Mouse (Mus musculus): Measurements from ENCODE around the gene Adsl. TPM values are rescaled to one million over a fixed set of nuclear protein-coding genes. Genes with fewer than 3 reads are reported as not detected.
"Not testable (repeated sequence)": the region's sequence is repeated elsewhere in the genome, so short reads cannot be mapped to it uniquely, and the experiment has no call there.

Adsl gene
- polyA plus RNA-seq, 1 experiment from 2014 or later: 101 TPM

GRCm38 (mm10) chr15:80921781-80922180 lies 26.5 kb upstream of the Adsl start:
- H3K36me3 ChIP-seq: peaks cover 86% of the 10 kb centered on the region
- 80% methylated on average over 4 of the region's 4 CpGs for WGBS

DNA sequence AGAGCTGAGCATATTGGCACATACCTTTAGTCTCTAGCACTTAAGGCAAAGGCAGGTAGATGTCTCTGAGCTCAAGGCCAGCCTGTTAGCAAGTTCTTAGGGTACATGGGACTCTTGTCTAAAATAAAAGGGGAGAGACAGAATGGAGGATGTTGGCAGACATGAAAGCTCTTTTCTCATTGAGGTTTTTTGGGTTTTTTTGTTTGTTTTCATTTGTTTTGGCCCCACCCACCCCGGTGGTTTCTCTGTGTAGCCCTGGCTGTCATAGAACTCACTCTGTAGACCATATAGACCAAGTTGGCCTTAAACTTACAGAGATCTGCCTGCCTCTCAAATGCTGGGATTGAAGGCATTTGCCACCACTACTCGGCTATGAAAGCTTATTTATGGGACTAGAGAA lies 24.1 kb upstream of the Adsl start:
- H3K4me3 ChIP-seq (replicated peaks): no peak overlapping the region
- 98% methylated on average over 2 of the region's 2 CpGs for WGBS
- H3K4me1 ChIP-seq (replicated peaks): no peaks in the 10 kb centered on the region
- H3K9ac ChIP-seq (replicated peaks): no peak overlapping the region
- peaks cover 85% of the 10 kb centered on the region for H3K36me3 ChIP-seq
- no peaks in the 10 kb centered on the region for H3K9me3 ChIP-seq
- no peak for ATAC-seq
- H3K27me3 ChIP-seq: no peaks in the 10 kb centered on the region
- no peak overlapping the region for H3K27ac ChIP-seq
- H3K4me2 ChIP-seq (replicated peaks): no peak overlapping the region

More at GRCm38 (mm10) chr15:80921781-80922180, 26.5 kb upstream of the Adsl start:
- Histone ChIP-seq H3K4me3 (replicated peaks) (no peak overlapping the region), H3K27me3 (no peaks in the 10 kb centered on the region), H3K9me3 (no peaks in the 10 kb centered on the region), H3K4me2 (replicated peaks) (no peak overlapping the region), H3K4me1 (replicated peaks) (no peaks in the 10 kb centered on the region), H3K27ac (no peak overlapping the region), H3K9ac (replicated peaks) (no peak overlapping the region)
- ATAC-seq: no peak

GRCm38 (mm10) chr15:80928811-80929355 lies 19.4 kb upstream of the Adsl start:
- Histone ChIP-seq H3K4me1 (replicated peaks) (no peaks in the 10 kb centered on the region), H3K27me3 (no peaks in the 10 kb centered on the region), H3K9me3 (no peaks in the 10 kb centered on the region), H3K4me2 (replicated peaks) (no peak overlapping the region), H3K9ac (replicated peaks) (no peak overlapping the region), H3K36me3 (peaks cover 78% of the 10 kb centered on the region), H3K4me3 (replicated peaks) (no peak overlapping the region), H3K27ac (no peak overlapping the region)
- ATAC-seq: no peak
- WGBS: 84% methylated on average over 20 of the region's 20 CpGs

- no peak overlapping the region for H3K4me2 ChIP-seq (replicated peaks)
- H3K27ac ChIP-seq: no peak overlapping the region
- H3K27me3 ChIP-seq: no peaks in the 10 kb centered on the region
- H3K9ac ChIP-seq (replicated peaks): no peak overlapping the region
- H3K36me3 ChIP-seq: peaks cover 71% of the 10 kb centered on the region
- ATAC-seq: no peak
- H3K4me1 ChIP-seq (replicated peaks): no peaks in the 10 kb centered on the region
- 34% methylated on average over 14 of the region's 16 CpGs for WGBS
- no peak overlapping the region for H3K4me3 ChIP-seq (replicated peaks)
- H3K9me3 ChIP-seq: no peaks in the 10 kb centered on the region
Observed at GRCm38 (mm10) chr15:80930048-80930571, 18.2 kb upstream of the Adsl start.

GRCm38 (mm10) chr15:80930676-80931320 lies 17.5 kb upstream of the Adsl start:
- not testable (repeated sequence) for H3K9me3 ChIP-seq; H3K27ac ChIP-seq; H3K27me3 ChIP-seq; H3K4me2 ChIP-seq (replicated peaks); H3K9ac ChIP-seq (replicated peaks); H3K4me1 ChIP-seq (replicated peaks); H3K4me3 ChIP-seq (replicated peaks); ATAC-seq
- WGBS: 90% methylated on average over 23 of the region's 23 CpGs
- peaks cover 70% of the 10 kb centered on the region for H3K36me3 ChIP-seq

- no peak for ATAC-seq
- Histone ChIP-seq H3K4me1 (replicated peaks) (no peaks in the 10 kb centered on the region), H3K27me3 (no peaks in the 10 kb centered on the region), H3K9ac (replicated peaks) (no peak overlapping the region), H3K36me3 (peaks cover 70% of the 10 kb centered on the region), H3K9me3 (no peaks in the 10 kb centered on the region), H3K4me3 (replicated peaks) (no peak overlapping the region), H3K4me2 (replicated peaks) (no peak overlapping the region), H3K27ac (no peak overlapping the region)
- WGBS: 92% methylated on average over 9 of the region's 9 CpGs
Observed at GRCm38 (mm10) chr15:80931345-80931960, 16.8 kb upstream of the Adsl start.

GRCm38 (mm10) chr15:80934841-80935240 lies 13.4 kb upstream of the Adsl start:
- Histone ChIP-seq H3K27ac (no peak overlapping the region), H3K9ac (replicated peaks) (no peak overlapping the region), H3K4me3 (replicated peaks) (no peak overlapping the region), H3K9me3 (no peaks in the 10 kb centered on the region), H3K27me3 (no peaks in the 10 kb centered on the region), H3K4me2 (replicated peaks) (no peak overlapping the region), H3K36me3 (peaks cover 51% of the 10 kb centered on the region), H3K4me1 (replicated peaks) (no peaks in the 10 kb centered on the region)
- no peak for ATAC-seq
- WGBS: 96% methylated on average over 5 of the region's 5 CpGs

DNA sequence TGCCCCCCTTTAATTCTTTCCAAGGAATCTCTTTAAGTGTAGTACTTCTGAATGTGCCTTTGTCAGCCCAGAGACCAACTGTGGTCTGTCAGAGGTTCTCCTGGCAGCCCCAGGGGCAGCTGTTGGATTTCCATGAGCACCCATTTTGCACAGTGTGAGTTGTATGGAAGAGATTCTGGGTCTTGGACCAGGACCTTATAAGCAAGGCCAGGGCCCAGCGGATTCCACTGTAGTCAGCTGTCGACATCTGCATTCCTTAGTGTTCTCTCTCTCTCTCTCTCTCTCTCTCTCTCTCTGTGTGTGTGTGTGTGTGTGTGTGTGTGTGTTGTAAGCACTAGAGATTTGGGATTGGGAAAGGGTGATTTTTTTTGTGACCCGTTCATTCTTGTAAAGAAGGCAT lies 11.6 kb upstream of the Adsl start:
- ATAC-seq: no peak
- Histone ChIP-seq H3K9me3 (no peaks in the 10 kb centered on the region), H3K36me3 (peaks cover 39% of the 10 kb centered on the region), H3K27ac (no peak overlapping the region), H3K27me3 (no peaks in the 10 kb centered on the region), H3K4me3 (replicated peaks) (no peak overlapping the region), H3K4me1 (replicated peaks) (no peaks in the 10 kb centered on the region), H3K4me2 (replicated peaks) (no peak overlapping the region), H3K9ac (replicated peaks) (no peak overlapping the region)
- WGBS: 65% methylated on average over 3 of the region's 3 CpGs

DNA sequence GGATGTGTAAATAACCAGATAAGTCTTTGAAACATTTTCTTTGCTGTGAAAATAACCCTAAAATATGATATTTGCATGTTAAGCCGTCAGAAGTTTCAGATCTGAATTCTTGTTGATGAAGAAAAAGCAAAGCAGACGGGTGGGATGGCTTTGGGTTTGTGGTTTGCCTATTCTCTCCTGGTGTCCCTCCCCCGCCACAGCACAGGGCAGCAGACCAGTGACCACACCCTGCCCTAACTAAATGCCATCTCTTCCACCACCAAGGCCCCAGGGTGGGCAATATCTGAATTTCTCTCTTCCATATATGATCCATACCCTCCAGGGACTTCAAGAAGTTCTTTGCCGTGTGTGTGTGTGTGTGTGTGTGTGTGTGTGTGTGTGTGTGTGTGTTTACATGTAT lies 9.7 kb upstream of the Adsl start:
- no peak overlapping the region for H3K27ac ChIP-seq
- H3K9me3 ChIP-seq: no peaks in the 10 kb centered on the region
- 88% methylated on average over 3 of the region's 4 CpGs for WGBS
- no peak overlapping the region for H3K4me3 ChIP-seq (replicated peaks)
- H3K4me2 ChIP-seq (replicated peaks): no peak overlapping the region
- no peaks in the 10 kb centered on the region for H3K4me1 ChIP-seq (replicated peaks)
- H3K36me3 ChIP-seq: peaks cover 25% of the 10 kb centered on the region
- no peak overlapping the region for H3K9ac ChIP-seq (replicated peaks)
- no peaks in the 10 kb centered on the region for H3K27me3 ChIP-seq
- no peak for ATAC-seq

GRCm38 (mm10) chr15:80939401-80939800 lies 8.9 kb upstream of the Adsl start:
- H3K27ac ChIP-seq: no peak overlapping the region
- ATAC-seq: no peak
- no peak overlapping the region for H3K9ac ChIP-seq (replicated peaks)
- 62% methylated on average over 5 of the region's 5 CpGs for WGBS
- no peak overlapping the region for H3K4me3 ChIP-seq (replicated peaks)
- H3K4me1 ChIP-seq (replicated peaks): no peaks in the 10 kb centered on the region
- no peaks in the 10 kb centered on the region for H3K9me3 ChIP-seq
- H3K27me3 ChIP-seq: no peaks in the 10 kb centered on the region
- H3K4me2 ChIP-seq (replicated peaks): no peak overlapping the region
- peaks cover 19% of the 10 kb centered on the region; the same call in 1 of the 2 replicates for H3K36me3 ChIP-seq

DNA sequence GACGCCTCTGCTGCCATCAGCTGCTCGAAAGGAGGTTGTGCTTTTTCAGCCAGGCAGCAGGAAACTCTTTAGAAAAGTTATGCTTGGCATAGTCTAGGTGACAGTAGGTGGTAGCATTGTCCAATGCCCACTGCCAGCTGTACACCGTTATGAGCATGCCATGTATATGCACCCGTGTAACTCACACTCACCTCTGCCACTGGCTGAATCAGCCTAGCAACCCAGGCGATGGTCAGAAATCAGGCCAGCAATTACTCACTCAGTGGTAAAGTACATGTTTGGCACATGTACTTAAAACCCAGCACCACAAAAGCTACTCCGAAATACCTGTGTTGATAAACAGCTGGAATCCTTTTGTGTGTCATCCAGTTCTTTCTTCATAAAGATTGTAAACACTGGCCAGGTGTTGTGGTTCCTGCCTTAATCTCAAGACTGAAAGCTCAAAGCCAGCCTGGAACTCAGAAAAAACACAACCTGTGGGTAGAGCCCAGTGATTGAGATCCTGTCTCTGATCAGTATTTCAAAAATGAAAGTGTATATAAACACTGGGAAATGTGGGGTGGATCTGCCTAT lies 6.7 kb upstream of the Adsl start:
- Histone ChIP-seq H3K4me3 (replicated peaks) (no peak overlapping the region), H3K27me3 (no peaks in the 10 kb centered on the region), H3K9me3 (no peaks in the 10 kb centered on the region), H3K4me2 (replicated peaks) (no peak overlapping the region), H3K9ac (replicated peaks) (no peak overlapping the region), H3K27ac (no peak overlapping the region), H3K4me1 (replicated peaks) (no peaks in the 10 kb centered on the region), H3K36me3 (0 out of 2 replicates have a peak, but pooled peaks cover 8% of the 10 kb centered on the region)
- 81% methylated on average over 6 of the region's 6 CpGs for WGBS
- no peak for ATAC-seq

GRCm38 (mm10) chr15:80945851-80946250 lies 2.4 kb upstream of the Adsl start:
- H3K9me3 ChIP-seq: no peaks in the 10 kb centered on the region
- ATAC-seq: no peak
- no peaks in the 10 kb centered on the region for H3K27me3 ChIP-seq
- no peak overlapping the region for H3K27ac ChIP-seq
- 51% methylated on average over 3 of the region's 3 CpGs for WGBS
- H3K9ac ChIP-seq (replicated peaks): no peak overlapping the region
- H3K4me3 ChIP-seq (replicated peaks): no peak overlapping the region
- no peaks in the 10 kb centered on the region for H3K36me3 ChIP-seq
- H3K4me1 ChIP-seq (replicated peaks): peaks cover 16% of the 10 kb centered on the region
- no peak overlapping the region for H3K4me2 ChIP-seq (replicated peaks)
